Mouse (Mus musculus) hindbrain, embryonic 11.5 days (tissue): ENCODE data around the gene Zfp708. TPM values are rescaled to one million over a fixed set of nuclear protein-coding genes. Genes with fewer than 3 reads are reported as not detected.
A peak's percentile ranks its signal among the peaks of the same experiment; 100 is the strongest.

ENCODE experiments used
- ATAC-seq: fragments of 200-750 bp; cut with Nextera tagmentation; 2 replicates; pipeline ENCODE4 v1.8.0; 2017; ENCODE audit warnings: mild to moderate bottlenecking, moderate TSS enrichment, moderate library complexity; ENCODE audit not compliant: low FRiP score
- DNase-seq: peaks from one replicate; pipeline ENCODE4 v3.0.0-alpha.2; 2015; ENCODE audit warnings: low spot score
- H3K27ac ChIP-seq: fragments of 300-500 bp; sonication (generic); 2 replicates; pipeline ENCODE4 v1.5.1; 2014; ENCODE audit warnings: mild to moderate bottlenecking, low read depth, low read length
- H3K27me3 ChIP-seq: fragments of 300-500 bp; sonication (generic); 2 replicates; pipeline ENCODE4 v1.6.1; 2014; ENCODE audit warnings: mild to moderate bottlenecking, low read length, moderate library complexity, mixed read lengths; ENCODE audit not compliant: control insufficient read depth, insufficient read depth
- H3K36me3 ChIP-seq: fragments of 300-500 bp; sonication (generic); 2 replicates; pipeline ENCODE4 v1.6.1; 2014; ENCODE audit warnings: mild to moderate bottlenecking, low read length, moderate library complexity, mixed read lengths; ENCODE audit not compliant: control insufficient read depth, insufficient read depth
- H3K4me1 ChIP-seq: fragments of 300-500 bp; sonication (generic); replicated peaks from 2 replicates; pipeline ENCODE4 v1.6.1; 2014; ENCODE audit warnings: low read length, mixed read lengths; ENCODE audit not compliant: control insufficient read depth, insufficient read depth
- H3K4me2 ChIP-seq: fragments of 300-500 bp; sonication (generic); replicated peaks from 2 replicates; pipeline ENCODE4 v1.6.1; 2014; ENCODE audit warnings: mild to moderate bottlenecking, low read depth, low read length
- H3K4me3 ChIP-seq: fragments of 300-500 bp; sonication (generic); 2 replicates; pipeline ENCODE4 v1.5.1; 2014; ENCODE audit warnings: low read depth, low read length
- H3K9ac ChIP-seq: fragments of 300-500 bp; sonication (generic); 2 replicates; pipeline ENCODE4 v1.6.1; 2014; ENCODE audit warnings: low read depth, low read length
- H3K9me3 ChIP-seq: fragments of 300-500 bp; sonication (generic); 2 replicates; pipeline ENCODE4 v1.6.1; 2016; ENCODE audit warnings: low read length; ENCODE audit not compliant: control insufficient read depth
- WGBS: fragments of 180-500 bp; shearing (Covaris S2); extraction: QIAGEN DNeasy Blood & Tissue Kit; methylation state at CpG from one replicate; pipeline ENCODE4 v1.1.7; 2014; 5-methylcytosine and 5-hydroxymethylcytosine counted together
- polyA plus RNA-seq: library from polyadenylated mRNA; unstranded; fragments of >200 nt; fragmentation: Nextera tagmentation; extraction: Ambion mirVana; gene quantifications from 2 replicates; pipeline ENCODE4 v1.2.1, GENCODE M21; 2014

Zfp708 gene
- polyA plus RNA-seq, 1 experiment from 2014 or later, result 9.2 TPM

DNA sequence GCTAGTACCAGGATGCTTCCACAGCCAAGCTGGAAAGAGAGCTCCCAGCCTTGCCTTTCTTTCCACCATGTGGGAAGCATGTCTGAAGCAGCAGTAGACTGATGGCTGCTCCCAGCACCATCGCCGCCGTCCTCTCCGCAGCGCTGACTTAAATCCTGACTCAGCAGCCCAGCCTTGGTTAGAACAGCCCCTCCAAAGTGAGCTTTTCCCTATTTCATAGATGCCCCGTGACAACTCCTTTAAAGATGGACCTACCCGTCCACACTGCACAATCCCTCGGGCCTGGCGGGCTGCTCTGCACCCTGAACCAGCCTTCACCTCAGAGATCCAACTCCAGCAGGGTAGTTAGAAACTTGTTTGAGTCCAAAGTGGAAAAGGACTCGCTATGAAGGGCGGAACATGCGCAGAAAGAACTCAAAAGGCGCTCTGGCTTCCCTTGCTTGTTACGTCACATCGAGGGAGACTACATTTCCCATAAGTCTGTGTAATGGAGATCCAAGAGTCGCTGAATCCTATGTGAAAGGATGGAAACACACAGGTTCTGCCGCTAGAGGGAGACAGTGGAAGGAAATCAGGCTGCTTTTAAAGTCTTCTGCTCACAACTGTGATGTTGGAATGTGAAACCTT, 10.5 kb upstream of the Zfp708 start, which contains the start of gene Gm28557:
Gm28557 (minus strand) TSS at position 411 of the 627 bp plus-strand sequence.
- no peaks in the 10 kb centered on the region for H3K36me3 ChIP-seq
- H3K27me3 ChIP-seq, result no peaks in the 10 kb centered on the region
- H3K9me3 ChIP-seq, result no peaks in the 10 kb centered on the region
- no peak within 1 kb of the TSS for H3K27ac ChIP-seq
- DNase-seq (peak; percentile 93), ATAC-seq (peak; percentile 98)
- under 1% methylated on average over 17 of the region's 17 CpGs for WGBS
- peak within 1 kb of the TSS; percentile 52 for H3K4me3 ChIP-seq
- peak within 1 kb of the TSS; percentile 49 for H3K4me2 ChIP-seq
- no peaks in the 10 kb centered on the region for H3K4me1 ChIP-seq
- H3K9ac ChIP-seq, result peak within 1 kb of the TSS; percentile 68

DNA sequence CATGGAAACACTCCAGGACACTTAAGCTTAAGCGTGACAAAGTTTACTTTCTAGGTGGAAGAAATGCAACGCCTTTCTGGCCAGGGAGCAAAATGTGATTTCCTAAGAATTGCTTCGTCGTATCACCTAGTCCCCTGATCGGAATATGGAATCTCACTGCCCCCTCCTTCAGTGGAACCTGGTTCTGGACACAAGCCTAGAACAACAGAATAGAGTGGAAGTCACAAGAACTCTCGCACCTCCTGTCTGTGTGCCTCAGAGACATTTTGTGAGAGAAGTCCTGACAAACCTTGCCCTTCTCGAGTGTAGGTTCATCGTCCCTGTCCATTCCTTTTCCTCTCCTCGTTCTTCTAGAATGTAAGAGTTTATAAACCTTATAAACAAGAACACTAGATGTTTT, 9.9 kb upstream of the Zfp708 start:
- whole genome bisulfite sequencing, result 73% methylated on average over 9 of the region's 9 CpGs
- no peaks in the 10 kb centered on the region for H3K36me3 ChIP-seq
- ATAC-seq (no peak), DNase-seq (no peak)
- peak overlapping the region; percentile 52 for H3K4me3 ChIP-seq
- peak overlapping the region; percentile 68 for H3K9ac ChIP-seq
- no peak overlapping the region for H3K27ac ChIP-seq
- no peaks in the 10 kb centered on the region for H3K27me3 ChIP-seq
- H3K9me3 ChIP-seq, result no peaks in the 10 kb centered on the region
- H3K4me2 ChIP-seq, result peak overlapping the region; percentile 49
- H3K4me1 ChIP-seq, result no peaks in the 10 kb centered on the region

GRCm38 (mm10) chr13:67090154-67090553, 7.6 kb downstream of the Zfp708 start:
- H3K27me3 ChIP-seq, result no peaks in the 10 kb centered on the region
- 76% methylated on average over 1 of the region's 1 CpGs for WGBS
- ATAC-seq (no peak), DNase-seq (no peak)
- H3K9ac ChIP-seq, result no peak overlapping the region
- H3K4me1 ChIP-seq, result no peaks in the 10 kb centered on the region
- H3K4me2 ChIP-seq, result no peak overlapping the region
- no peaks in the 10 kb centered on the region for H3K9me3 ChIP-seq
- H3K36me3 ChIP-seq, result no peaks in the 10 kb centered on the region
- no peak overlapping the region for H3K4me3 ChIP-seq
- H3K27ac ChIP-seq, result no peak overlapping the region

DNA sequence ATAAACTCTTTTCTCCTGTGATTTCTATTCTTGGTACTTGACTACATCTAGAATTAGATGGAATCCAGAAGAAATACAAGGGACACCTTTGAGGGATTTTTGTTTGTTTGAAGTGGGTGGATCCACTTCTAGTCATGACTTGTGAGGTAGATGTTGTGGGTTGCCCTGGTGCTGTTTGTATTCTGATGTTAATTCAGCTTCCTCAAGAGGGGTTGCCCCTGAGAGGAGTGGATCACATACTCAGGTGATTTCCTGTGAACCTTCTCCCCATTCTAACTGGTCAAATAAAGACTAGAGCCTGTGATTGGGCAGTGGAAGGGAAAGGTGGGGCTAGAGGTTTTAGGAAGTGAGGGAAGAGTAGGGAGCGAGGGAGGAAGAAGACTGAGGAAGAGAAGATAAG, 15.8 kb downstream of the Zfp708 start:
- 68% methylated on average over 1 of the region's 1 CpGs for WGBS
- no peak overlapping the region for H3K27ac ChIP-seq
- no peak for ATAC-seq

GRCm38 (mm10) chr13:67081142-67081713, 16.5 kb downstream of the Zfp708 start:
- H3K4me2 ChIP-seq, result peak overlapping the region; percentile 60
- H3K36me3 ChIP-seq, result peaks cover 2% of the 10 kb centered on the region; the same call in 1 of the 2 replicates
- peak; percentile 74 for DNase-seq
- no peaks in the 10 kb centered on the region for H3K27me3 ChIP-seq
- peak overlapping the region; percentile 61 for H3K4me3 ChIP-seq
- H3K27ac ChIP-seq, result peak overlapping the region; percentile 71
- H3K9me3 ChIP-seq, result no peaks in the 10 kb centered on the region
- peak; percentile 99 for ATAC-seq
- peak overlapping the region; percentile 74 for H3K9ac ChIP-seq
- no peaks in the 10 kb centered on the region for H3K4me1 ChIP-seq
- WGBS, result 1% methylated on average over 24 of the region's 24 CpGs

More for the DNA sequence above, 15.8 kb downstream of the Zfp708 start:
- Histone ChIP-seq H3K4me3 (no peak overlapping the region), H3K27me3 (no peaks in the 10 kb centered on the region), H3K9ac (no peak overlapping the region), H3K36me3 (peaks cover 2% of the 10 kb centered on the region; the same call in 1 of the 2 replicates), H3K4me2 (no peak overlapping the region), H3K9me3 (no peaks in the 10 kb centered on the region), H3K4me1 (no peaks in the 10 kb centered on the region)
- no peak for DNase-seq

GRCm38 (mm10) chr13:67077244-67077643, 20.5 kb downstream of the Zfp708 start:
- H3K4me1 ChIP-seq, result no peaks in the 10 kb centered on the region
- H3K4me3 ChIP-seq, result no peak overlapping the region
- H3K27me3 ChIP-seq, result no peaks in the 10 kb centered on the region
- no peak overlapping the region for H3K27ac ChIP-seq
- no peak overlapping the region for H3K4me2 ChIP-seq
- DNase-seq (no peak), ATAC-seq (no peak)
- H3K36me3 ChIP-seq, result peaks cover 14% of the 10 kb centered on the region
- WGBS, result 97% methylated on average over 2 of the region's 2 CpGs
- H3K9me3 ChIP-seq, result no peaks in the 10 kb centered on the region
- no peak overlapping the region for H3K9ac ChIP-seq

GRCm38 (mm10) chr13:67072786-67073185, 25.0 kb downstream of the Zfp708 start:
- Histone ChIP-seq H3K9me3 (peaks cover 7% of the 10 kb centered on the region; the same call in 1 of the 2 replicates), H3K4me2 (no peak overlapping the region), H3K4me1 (no peaks in the 10 kb centered on the region), H3K4me3 (no peak overlapping the region), H3K27ac (no peak overlapping the region), H3K9ac (no peak overlapping the region), H3K27me3 (no peaks in the 10 kb centered on the region), H3K36me3 (peaks cover 25% of the 10 kb centered on the region)
- WGBS, result 96% methylated on average over 2 of the region's 2 CpGs
- DNase-seq (no peak), ATAC-seq (no peak)

GRCm38 (mm10) chr13:67065386-67065785, 32.4 kb downstream of the Zfp708 start:
- Histone ChIP-seq H3K4me3 (no peak overlapping the region), H3K4me2 (no peak overlapping the region), H3K4me1 (no peaks in the 10 kb centered on the region), H3K36me3 (peaks cover 4% of the 10 kb centered on the region), H3K9me3 (peaks cover 2% of the 10 kb centered on the region; the same call in 1 of the 2 replicates), H3K27ac (no peak overlapping the region), H3K9ac (no peak overlapping the region), H3K27me3 (no peaks in the 10 kb centered on the region)
- DNase-seq, result no peak
- WGBS, result 88% methylated on average over 8 of the region's 8 CpGs
- ATAC-seq, result no peak

- 59% methylated on average over 7 of the region's 7 CpGs for WGBS
- H3K36me3 ChIP-seq, result no peaks in the 10 kb centered on the region
- ATAC-seq, result no peak
Measured at GRCm38 (mm10) chr13:67062427-67062826, 35.3 kb downstream of the Zfp708 start.

More at GRCm38 (mm10) chr13:67062427-67062826, 35.3 kb downstream of the Zfp708 start:
- no peak overlapping the region for H3K4me2 ChIP-seq
- H3K9ac ChIP-seq, result no peak overlapping the region
- H3K4me1 ChIP-seq, result no peaks in the 10 kb centered on the region
- no peak for DNase-seq
- no peak overlapping the region for H3K4me3 ChIP-seq
- H3K9me3 ChIP-seq, result no peaks in the 10 kb centered on the region
- H3K27me3 ChIP-seq, result no peaks in the 10 kb centered on the region
- H3K27ac ChIP-seq, result no peak overlapping the region
